Comparison of ENCODE assay signal across 8 mouse cellular contexts in genomic region chr17:9031241-9032141, GRCm38 (mm10). TPM values are rescaled to one million over a fixed set of nuclear protein-coding genes. Genes with fewer than 3 reads are reported as not detected.
A peak's percentile ranks its signal among the peaks of the same experiment; 100 is the strongest.
DNase-seq lines count a peak whose midpoint lies in the region; ATAC-seq and TF ChIP-seq lines count a peak whose summit lies in the region.

No protein-coding gene starts in this region.

- no peak for TF ChIP-seq POLR2A in bone marrow macrophage, adult 2 months (IDR thresholded peaks at IDR 0.05; ENCODE audit: borderline replicate concordance, low read depth, low read length)
- no peak for TF ChIP-seq POLR2A in embryonic fibroblast, embryonic 13.5 days (IDR thresholded peaks at IDR 0.05; ENCODE audit: low read depth, low read length)
- TF ChIP-seq POLR2A in liver, adult 2 months (IDR thresholded peaks at IDR 0.05; ENCODE audit: extremely low read depth, insufficient read depth, low read length) = no peak

- peak overlapping the region; percentile 64 for H3K4me2 ChIP-seq in heart, embryonic 13.5 days
- peak overlapping the region; percentile 39; the same call in 1 of the 2 replicates for H3K4me2 ChIP-seq in kidney, postnatal 0 days (ENCODE audit: low read length)
- H3K4me2 ChIP-seq in stomach, embryonic 15.5 days = peak overlapping the region; percentile 38

- H3K9ac ChIP-seq in heart, embryonic 13.5 days = peak overlapping the region; percentile 57
- no peak overlapping the region for H3K9ac ChIP-seq in kidney, postnatal 0 days (ENCODE audit: low read depth, low read length)
- H3K9ac ChIP-seq in liver, adult 2 months (ENCODE audit: low read depth, low read length) = no peak overlapping the region
- H3K9ac ChIP-seq in stomach, embryonic 15.5 days = no peak overlapping the region

- peaks cover 2% of the 10 kb centered on the region; the same call in 1 of the 2 replicates for H3K4me1 ChIP-seq in bone marrow macrophage, adult 2 months (ENCODE audit: control insufficient read depth, insufficient read depth, low read length)
- no peaks in the 10 kb centered on the region for H3K4me1 ChIP-seq in embryonic fibroblast, embryonic 13.5 days (ENCODE audit: control insufficient read depth, insufficient read depth, low read length)
- peaks cover 4% of the 10 kb centered on the region for H3K4me1 ChIP-seq in heart, embryonic 13.5 days
- no peaks in the 10 kb centered on the region for H3K4me1 ChIP-seq in kidney, postnatal 0 days (replicated peaks; ENCODE audit: insufficient read depth, low read length)
- H3K4me1 ChIP-seq in liver, adult 2 months (ENCODE audit: control insufficient read depth, insufficient read depth, low read length) = 0 out of 2 replicates have a peak, but pooled peaks cover 2% of the 10 kb centered on the region
- 0 out of 2 replicates have a peak, but pooled peaks cover 5% of the 10 kb centered on the region for H3K4me1 ChIP-seq in stomach, embryonic 15.5 days

- no peaks in the 10 kb centered on the region for H3K9me3 ChIP-seq in heart, embryonic 13.5 days
- H3K9me3 ChIP-seq in kidney, postnatal 0 days (replicated peaks; ENCODE audit: low read length) = no peaks in the 10 kb centered on the region
- no peaks in the 10 kb centered on the region for H3K9me3 ChIP-seq in stomach, embryonic 15.5 days

- DNase-seq in B cell, adult 2 months = peak; percentile 77 to 78
- peak; percentile 90 for DNase-seq in kidney, postnatal 0 days (ENCODE audit: low spot score)
- peak; percentile 39 for DNase-seq in liver, adult 2 months (ENCODE audit: extremely low read depth, low read depth, low spot score)
- peak; percentile 57 to 68 for DNase-seq in natural killer cell, adult 2 months (ENCODE audit: low spot score in 2 of 2)

- no peak overlapping the region for H3K27ac ChIP-seq in bone marrow macrophage, adult 2 months (ENCODE audit: insufficient read depth, low read depth, low read length)
- H3K27ac ChIP-seq in embryonic fibroblast, embryonic 13.5 days (ENCODE audit: insufficient read depth, low read length) = no peak overlapping the region
- no peak overlapping the region for H3K27ac ChIP-seq in heart, embryonic 13.5 days (replicated peaks)
- H3K27ac ChIP-seq in kidney, postnatal 0 days = no peak overlapping the region
- no peak overlapping the region for H3K27ac ChIP-seq in liver, adult 2 months (replicated peaks; ENCODE audit: insufficient read depth, low read depth, low read length)
- H3K27ac ChIP-seq in stomach, embryonic 15.5 days = no peak overlapping the region

- H3K79me2 ChIP-seq in liver, adult 2 months (ENCODE audit: control insufficient read depth, insufficient read depth, low read length) = no peaks in the 10 kb centered on the region

- H3K27me3 ChIP-seq in heart, embryonic 13.5 days (replicated peaks) = peaks cover 25% of the 10 kb centered on the region
- H3K27me3 ChIP-seq in kidney, postnatal 0 days (ENCODE audit: insufficient read depth, low read length) = no peaks in the 10 kb centered on the region
- H3K27me3 ChIP-seq in liver, adult 2 months (ENCODE audit: control insufficient read depth, insufficient read depth, low read length) = 0 out of 2 replicates have a peak, but pooled peaks cover 3% of the 10 kb centered on the region
- 0 out of 2 replicates have a peak, but pooled peaks cover 3% of the 10 kb centered on the region for H3K27me3 ChIP-seq in stomach, embryonic 15.5 days (replicated peaks)

- ATAC-seq in heart, embryonic 13.5 days (ENCODE audit: extremely low read depth, insufficient number of reproducible peaks, low FRiP score, low TSS enrichment) = no peak; the same call in 1 of the 2 replicates
- no peak; the same call in 1 of the 2 replicates for ATAC-seq in kidney, postnatal 0 days (replicated peaks; ENCODE audit: low FRiP score, low read depth)
- ATAC-seq in stomach, embryonic 15.5 days (ENCODE audit: insufficient read depth, low FRiP score, low read depth) = 0 out of 2 replicates have a peak, but pooled peaks have one; percentile 47

- WGBS in heart, embryonic 13.5 days = 17% methylated on average over 24 of the region's 24 CpGs
- WGBS in kidney, postnatal 0 days = 16% methylated on average over 24 of the region's 24 CpGs
- WGBS in liver, adult 2 months = 13% methylated on average over 24 of the region's 24 CpGs
- 15% methylated on average over 24 of the region's 24 CpGs for WGBS in stomach, embryonic 15.5 days

- 0 out of 2 replicates have a peak overlapping the region, but pooled peaks have one; percentile 17 for H3K4me3 ChIP-seq in bone marrow macrophage, adult 2 months (ENCODE audit: insufficient read depth, low read length)
- H3K4me3 ChIP-seq in embryonic fibroblast, embryonic 13.5 days (ENCODE audit: insufficient read depth, low read length) = no peak overlapping the region
- peak overlapping the region; percentile 30 for H3K4me3 ChIP-seq in heart, embryonic 13.5 days
- H3K4me3 ChIP-seq in kidney, postnatal 0 days (replicated peaks; ENCODE audit: low read depth, low read length) = no peak overlapping the region
- H3K4me3 ChIP-seq in liver, adult 2 months (ENCODE audit: insufficient read depth, low read depth, low read length) = no peak overlapping the region
- H3K4me3 ChIP-seq in stomach, embryonic 15.5 days (replicated peaks) = peak overlapping the region; percentile 5; the same call in 1 of the 2 replicates

- H3K36me3 ChIP-seq in heart, embryonic 13.5 days = no peaks in the 10 kb centered on the region
- H3K36me3 ChIP-seq in kidney, postnatal 0 days (ENCODE audit: insufficient read depth, low read length) = no peaks in the 10 kb centered on the region
- no peaks in the 10 kb centered on the region for H3K36me3 ChIP-seq in liver, adult 2 months (ENCODE audit: control insufficient read depth, insufficient read depth, low read length)
- H3K36me3 ChIP-seq in stomach, embryonic 15.5 days = no peaks in the 10 kb centered on the region

- peak; percentile 94 for TF ChIP-seq CTCF in bone marrow macrophage, adult 2 months (IDR thresholded peaks at IDR 0.05; ENCODE audit: low read depth, low read length)
- peak; percentile 78; the same call in 1 of the 2 replicates for TF ChIP-seq CTCF in embryonic fibroblast, embryonic 13.5 days (IDR thresholded peaks at IDR 0.05; ENCODE audit: borderline replicate concordance, insufficient read depth, low read length)
- TF ChIP-seq CTCF in kidney, postnatal 0 days (IDR thresholded peaks at IDR 0.05; ENCODE audit: low read depth) = peak; percentile 92
- peak; percentile 82 for TF ChIP-seq CTCF in liver, adult 2 months (IDR thresholded peaks at IDR 0.05; ENCODE audit: low read depth, low read length)

RNA-seq across cellular contexts. Expression of gene 1700010I14Rik, which starts 43.4 kb away (rescaled TPM):
- polyA plus RNA-seq in bone marrow macrophage, adult 2 months (2012; ENCODE audit: insufficient read depth, insufficient read length, missing spikeins) = 2.9 and 3.4 TPM in 2 replicates
- polyA plus RNA-seq in embryonic fibroblast, embryonic 13.5 days (2011; ENCODE audit: insufficient read length, low read depth, missing spikeins) = 1.3 TPM in 2 replicates
- 0.57 and 0.79 TPM in 2 replicates for polyA plus RNA-seq in heart, embryonic 13.5 days (2015; fragmentation: Nextera tagmentation; extraction: Ambion mirVana)
- 1.9 and 2.1 TPM in 2 replicates for polyA plus RNA-seq in kidney, postnatal 0 days (2015; fragmentation: Nextera tagmentation; extraction: Ambion mirVana)
- total RNA-seq in liver, adult 2 months (2014; rRNA removed) = 0.20 and 0.37 TPM in 2 replicates
- 0.10 and 0.16 TPM in 2 replicates for polyA plus RNA-seq in liver, adult 2 months (2012; rRNA removed)
- polyA plus RNA-seq in stomach, embryonic 15.5 days (2015; fragmentation: Nextera tagmentation; extraction: Ambion mirVana) = 1.4 and 1.7 TPM in 2 replicates

Comparison
In these comparisons a context has a peak if more than half of its experiments do, and no peak if none do; other contexts are left out.
1. DNase-seq: peak in every context shown above with its lines; median percentile 90 in kidney, postnatal 0 days; 78 in B cell, adult 2 months; 62 in natural killer cell, adult 2 months; 39 in liver, adult 2 months.
2. H3K4me3 ChIP-seq: peak in bone marrow macrophage, adult 2 months (single experiment), heart, embryonic 13.5 days (single experiment) and stomach, embryonic 15.5 days (single experiment); none in embryonic fibroblast, embryonic 13.5 days (single experiment), kidney, postnatal 0 days (single experiment) and liver, adult 2 months (single experiment).
3. Peak in every context shown above with its lines, with median percentiles within 50 percentile points of each other: CTCF ChIP-seq and H3K4me2 ChIP-seq.